Mouse (Mus musculus): ENCODE data around the gene Prl8a9. TPM values are rescaled to one million over a fixed set of nuclear protein-coding genes. Genes with fewer than 3 reads are reported as not detected.

The Prl8a9 gene
- not detected in 2 replicates for polyA plus RNA-seq (2015; fragmentation: Nextera tagmentation; extraction: Ambion mirVana)

DNA sequence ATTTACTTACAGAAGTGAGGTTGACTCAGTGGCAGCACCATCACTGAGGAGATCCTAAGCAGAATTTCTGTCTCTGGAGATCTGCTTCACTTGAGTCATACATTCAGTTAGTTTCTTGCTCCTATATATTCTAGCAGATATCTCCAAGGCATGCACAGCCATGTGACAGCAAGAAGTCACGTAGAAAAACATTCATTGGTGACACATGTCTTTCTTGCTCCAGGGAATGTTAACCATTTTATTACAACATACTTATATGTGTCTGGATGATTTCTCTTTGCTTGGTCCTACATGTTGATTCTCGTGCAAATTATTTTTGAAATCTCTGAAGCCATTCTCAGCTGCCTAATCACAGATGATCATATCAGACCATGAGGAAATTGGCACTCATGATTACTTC lies at the start of gene Prl8a9:
Prl8a9 (minus strand) TSS at position 101 of the 400 bp plus-strand sequence.
- no peak for ATAC-seq
- H3K4me3 ChIP-seq (ENCODE audit: low read length), result no peak within 1 kb of the TSS
- no peak within 1 kb of the TSS for H3K27ac ChIP-seq (ENCODE audit: low read depth, low read length)
- no peak within 1 kb of the TSS for H3K4me2 ChIP-seq (ENCODE audit: low read length)
- H3K4me1 ChIP-seq (ENCODE audit: control insufficient read depth, insufficient read depth, low read depth, low read length), result no peaks in the 10 kb centered on the region
- 94% methylated on average over 2 of the region's 2 CpGs for WGBS
- H3K27me3 ChIP-seq (replicated peaks; ENCODE audit: control insufficient read depth, insufficient read depth, low read length), result no peaks in the 10 kb centered on the region
- no peaks in the 10 kb centered on the region for H3K36me3 ChIP-seq (ENCODE audit: control insufficient read depth, insufficient read depth, low read length)
- H3K9me3 ChIP-seq (ENCODE audit: control insufficient read depth, low read length), result no peaks in the 10 kb centered on the region
- no peak within 1 kb of the TSS for H3K9ac ChIP-seq (ENCODE audit: low read depth, low read length)

DNA sequence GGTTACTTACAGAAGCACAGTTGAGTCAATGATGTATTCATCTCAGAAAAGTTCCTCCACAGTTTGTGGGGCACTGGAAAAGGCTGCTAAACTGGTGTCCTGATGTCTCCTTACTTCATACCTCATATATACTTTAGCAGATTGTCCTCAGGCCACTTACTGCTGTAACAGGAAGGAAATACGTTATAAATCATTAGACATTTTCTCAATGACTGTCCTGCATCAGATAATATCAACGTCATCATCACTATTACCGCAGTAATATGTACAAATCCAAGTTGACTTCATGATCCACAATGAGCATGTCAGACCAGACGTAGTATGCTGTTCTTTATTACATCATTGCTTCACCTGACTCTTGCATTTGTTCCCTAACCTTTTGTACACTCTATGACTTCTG lies 46.1 kb upstream of the Prl8a9 start, which contains the start of gene Prl7b1:
Prl7b1 (minus strand) TSS at position 101 of the 400 bp plus-strand sequence.
- H3K9ac ChIP-seq (ENCODE audit: low read depth, low read length), result no peak within 1 kb of the TSS
- H3K27me3 ChIP-seq (replicated peaks; ENCODE audit: control insufficient read depth, insufficient read depth, low read length), result no peaks in the 10 kb centered on the region
- H3K9me3 ChIP-seq (ENCODE audit: control insufficient read depth, low read length), result no peaks in the 10 kb centered on the region
- no peaks in the 10 kb centered on the region for H3K36me3 ChIP-seq (ENCODE audit: control insufficient read depth, insufficient read depth, low read length)
- whole genome bisulfite sequencing, result 85% methylated on average over 4 of the region's 4 CpGs
- no peak within 1 kb of the TSS for H3K4me3 ChIP-seq (ENCODE audit: low read length)
- H3K4me1 ChIP-seq (ENCODE audit: control insufficient read depth, insufficient read depth, low read depth, low read length), result no peaks in the 10 kb centered on the region
- no peak within 1 kb of the TSS for H3K4me2 ChIP-seq (ENCODE audit: low read length)
- no peak for ATAC-seq
- no peak within 1 kb of the TSS for H3K27ac ChIP-seq (ENCODE audit: low read depth, low read length)

DNA sequence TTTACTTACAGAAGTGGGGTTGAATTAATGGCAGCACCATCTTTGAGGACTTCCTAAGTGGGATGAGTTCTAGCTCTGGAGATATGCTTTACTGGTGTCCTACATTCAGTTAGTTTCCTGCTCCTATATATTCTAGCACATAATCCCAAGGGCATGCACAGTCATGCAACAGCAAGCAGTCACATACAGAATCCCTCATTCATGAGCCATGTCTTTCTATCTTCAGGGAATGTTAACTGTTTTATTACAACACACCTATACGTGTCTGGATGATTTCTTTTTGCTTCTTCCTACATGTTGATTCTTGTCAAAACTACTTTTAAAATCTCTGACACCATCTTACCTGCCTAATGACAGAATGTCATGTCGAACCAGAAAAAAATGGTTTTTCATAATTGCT lies 17.7 kb upstream of the Prl8a9 start, which contains the start of gene Prl8a1:
Prl8a1 (minus strand) TSS at position 101 of the 400 bp plus-strand sequence.
- no peak within 1 kb of the TSS for H3K9ac ChIP-seq (ENCODE audit: low read depth, low read length)
- H3K27me3 ChIP-seq (replicated peaks; ENCODE audit: control insufficient read depth, insufficient read depth, low read length), result no peaks in the 10 kb centered on the region
- no peaks in the 10 kb centered on the region for H3K4me1 ChIP-seq (ENCODE audit: control insufficient read depth, insufficient read depth, low read depth, low read length)
- H3K4me3 ChIP-seq (ENCODE audit: low read length), result no peak within 1 kb of the TSS
- 92% methylated on average over 2 of the region's 2 CpGs for WGBS
- H3K9me3 ChIP-seq (ENCODE audit: control insufficient read depth, low read length), result no peaks in the 10 kb centered on the region
- no peak for ATAC-seq
- H3K36me3 ChIP-seq (ENCODE audit: control insufficient read depth, insufficient read depth, low read length), result no peaks in the 10 kb centered on the region
- no peak within 1 kb of the TSS for H3K27ac ChIP-seq (ENCODE audit: low read depth, low read length)
- H3K4me2 ChIP-seq (ENCODE audit: low read length), result no peak within 1 kb of the TSS

DNA sequence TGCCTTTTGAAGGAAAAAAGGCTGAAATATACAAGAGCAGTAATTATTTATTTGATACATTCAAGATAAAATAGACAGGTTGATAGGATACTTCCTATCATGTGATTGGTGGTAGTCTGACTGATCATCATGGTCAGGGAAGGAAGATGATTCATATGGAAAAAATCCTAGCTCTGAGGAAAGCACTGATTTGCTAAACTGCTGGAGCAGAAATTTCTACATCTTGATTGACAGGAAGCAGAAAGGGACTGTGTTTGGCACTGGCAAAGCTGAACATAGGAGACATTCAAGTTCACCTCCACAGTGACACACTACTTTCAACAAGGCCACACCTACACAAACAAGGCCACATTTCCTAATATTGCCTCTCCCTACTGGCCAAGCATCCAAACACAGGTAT lies 11.1 kb downstream of the Prl8a9 start:
- Histone ChIP-seq H3K4me1 (ENCODE audit: control insufficient read depth, insufficient read depth, low read depth, low read length) (no peaks in the 10 kb centered on the region), H3K4me3 (ENCODE audit: low read length) (no peak overlapping the region), H3K27me3 (replicated peaks; ENCODE audit: control insufficient read depth, insufficient read depth, low read length) (no peaks in the 10 kb centered on the region), H3K9ac (ENCODE audit: low read depth, low read length) (no peak overlapping the region), H3K27ac (ENCODE audit: low read depth, low read length) (no peak overlapping the region), H3K36me3 (ENCODE audit: control insufficient read depth, insufficient read depth, low read length) (no peaks in the 10 kb centered on the region), H3K4me2 (ENCODE audit: low read length) (no peak overlapping the region), H3K9me3 (ENCODE audit: control insufficient read depth, low read length) (no peaks in the 10 kb centered on the region)
- ATAC-seq, result no peak

- no peaks in the 10 kb centered on the region for H3K36me3 ChIP-seq (ENCODE audit: control insufficient read depth, insufficient read depth, low read length)
- H3K9me3 ChIP-seq (ENCODE audit: control insufficient read depth, low read length), result no peaks in the 10 kb centered on the region
- no peak overlapping the region for H3K9ac ChIP-seq (ENCODE audit: low read depth, low read length)
- H3K4me3 ChIP-seq (ENCODE audit: low read length), result no peak overlapping the region
- H3K27me3 ChIP-seq (replicated peaks; ENCODE audit: control insufficient read depth, insufficient read depth, low read length), result no peaks in the 10 kb centered on the region
- ATAC-seq, result no peak
- WGBS, result 83% methylated on average over 4 of the region's 4 CpGs
- no peaks in the 10 kb centered on the region for H3K4me1 ChIP-seq (ENCODE audit: control insufficient read depth, insufficient read depth, low read depth, low read length)
- no peak overlapping the region for H3K4me2 ChIP-seq (ENCODE audit: low read length)
- no peak overlapping the region for H3K27ac ChIP-seq (ENCODE audit: low read depth, low read length)
Observed at GRCm38 (mm10) chr13:27523156-27523555, 41.2 kb downstream of the Prl8a9 start.

DNA sequence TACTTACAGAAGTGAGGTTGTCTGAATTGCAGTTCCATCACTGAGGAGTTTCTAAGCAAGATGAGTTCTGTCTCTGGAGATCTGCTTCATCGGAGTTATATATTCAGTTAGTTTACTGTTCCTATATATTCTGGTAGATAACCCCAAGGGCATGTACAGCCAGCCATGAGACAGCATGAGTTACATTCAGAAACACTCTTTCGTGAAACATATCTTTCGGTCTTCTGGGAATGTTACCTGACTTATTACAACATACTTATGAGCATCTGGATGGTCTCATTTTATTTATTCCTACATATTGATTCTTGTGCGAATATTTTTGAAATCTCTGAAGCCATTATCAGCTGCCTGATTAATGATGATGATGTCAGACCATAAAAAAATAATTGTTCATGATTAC lies 51.3 kb downstream of the Prl8a9 start, which contains the start of gene Prl8a8:
Prl8a8 (minus strand) TSS at position 101 of the 400 bp plus-strand sequence.
- 83% methylated on average over 4 of the region's 4 CpGs for WGBS
- no peaks in the 10 kb centered on the region for H3K4me1 ChIP-seq (ENCODE audit: control insufficient read depth, insufficient read depth, low read depth, low read length)
- no peaks in the 10 kb centered on the region for H3K36me3 ChIP-seq (ENCODE audit: control insufficient read depth, insufficient read depth, low read length)
- H3K27ac ChIP-seq (ENCODE audit: low read depth, low read length), result no peak within 1 kb of the TSS
- H3K27me3 ChIP-seq (replicated peaks; ENCODE audit: control insufficient read depth, insufficient read depth, low read length), result no peaks in the 10 kb centered on the region
- H3K9me3 ChIP-seq (ENCODE audit: control insufficient read depth, low read length), result no peaks in the 10 kb centered on the region
- ATAC-seq, result no peak
- no peak within 1 kb of the TSS for H3K4me3 ChIP-seq (ENCODE audit: low read length)
- no peak within 1 kb of the TSS for H3K9ac ChIP-seq (ENCODE audit: low read depth, low read length)
- H3K4me2 ChIP-seq (ENCODE audit: low read length), result no peak within 1 kb of the TSS

Other genes with a start within 250 kb of the Prl8a9 start
- gene Prl8a2, start 218.9 kb downstream of the Prl8a9 start, polyA plus RNA-seq (2015; fragmentation: Nextera tagmentation; extraction: Ambion mirVana), result not detected in 2 replicates
- not detected in 2 replicates for gene Prl2b1, start 173.8 kb downstream of the Prl8a9 start, polyA plus RNA-seq (2015; fragmentation: Nextera tagmentation; extraction: Ambion mirVana)
- gene Prl8a6, start 125.9 kb downstream of the Prl8a9 start, polyA plus RNA-seq (2015; fragmentation: Nextera tagmentation; extraction: Ambion mirVana), result not detected in 2 replicates
- not detected in 2 replicates for gene Prl8a8, start 51.4 kb downstream of the Prl8a9 start, polyA plus RNA-seq (2015; fragmentation: Nextera tagmentation; extraction: Ambion mirVana)
- gene Prl8a1, start 17.6 kb upstream of the Prl8a9 start, polyA plus RNA-seq (2015; fragmentation: Nextera tagmentation; extraction: Ambion mirVana), result not detected in 2 replicates
- not detected in 2 replicates for gene Prl7b1, start 46.0 kb upstream of the Prl8a9 start, polyA plus RNA-seq (2015; fragmentation: Nextera tagmentation; extraction: Ambion mirVana)
- gene Prl7a1, start 77.9 kb upstream of the Prl8a9 start, polyA plus RNA-seq (2015; fragmentation: Nextera tagmentation; extraction: Ambion mirVana), result not detected in 2 replicates
- not detected in 2 replicates for gene Prl7a2, start 103.4 kb upstream of the Prl8a9 start, polyA plus RNA-seq (2015; fragmentation: Nextera tagmentation; extraction: Ambion mirVana)
- not detected in 2 replicates for gene Prl7d1, start 152.1 kb upstream of the Prl8a9 start, polyA plus RNA-seq (2015; fragmentation: Nextera tagmentation; extraction: Ambion mirVana)
- gene Prl7c1, start 216.2 kb upstream of the Prl8a9 start, polyA plus RNA-seq (2015; fragmentation: Nextera tagmentation; extraction: Ambion mirVana), result not detected in 2 replicates
- not detected in 2 replicates for gene Prl2a1, start 237.0 kb upstream of the Prl8a9 start, polyA plus RNA-seq (2015; fragmentation: Nextera tagmentation; extraction: Ambion mirVana)

Measured in hindbrain, embryonic 16.5 days (tissue).